Mouse (Mus musculus) heart, adult 2 months (tissue): ENCODE measurements around the gene Sult6b2. TPM values are rescaled to one million over a fixed set of nuclear protein-coding genes. Genes with fewer than 3 reads are reported as not detected.

Source experiments
- DNase-seq, 2 experiments: peaks; one replicate each; pipeline ENCODE4 v3.0.0; 2021
- H3K27ac ChIP-seq: fragments of 200-600 bp; 2 replicates; pipeline ENCODE4 v1.8.1; 2022
- H3K27me3 ChIP-seq: fragments of 200-500 bp; 2 replicates; pipeline ENCODE4 v1.6.1; 2012; ENCODE audit warnings: mild to moderate bottlenecking, low read length, inconsistent platforms, mixed read lengths; ENCODE audit not compliant: control insufficient read depth, insufficient read depth
- H3K36me3 ChIP-seq: fragments of 200-500 bp; 2 replicates; pipeline ENCODE4 v1.6.1; 2012; ENCODE audit warnings: low read length, inconsistent platforms; ENCODE audit not compliant: control insufficient read depth, insufficient read depth
- H3K4me1 ChIP-seq: fragments of 200-500 bp; 2 replicates; pipeline ENCODE4 v1.6.1; 2011; ENCODE audit warnings: low read length; ENCODE audit not compliant: control insufficient read depth, insufficient read depth
- H3K4me3 ChIP-seq: fragments of 200-600 bp; 2 replicates; pipeline ENCODE4 v1.8.1; 2022
- H3K79me2 ChIP-seq: fragments of 200-500 bp; replicated peaks from 2 replicates; pipeline ENCODE4 v1.6.1; 2012; ENCODE audit warnings: mild to moderate bottlenecking, inconsistent platforms, low read length, moderate library complexity, mixed read lengths; ENCODE audit not compliant: control insufficient read depth, insufficient read depth
- H3K9ac ChIP-seq: fragments of 200-500 bp; 2 replicates; pipeline ENCODE4 v1.6.1; 2012; ENCODE audit warnings: low read depth, mild to moderate bottlenecking, control low read depth, inconsistent platforms, low read length, mixed read lengths
- CTCF ChIP-seq: fragments of 200-600 bp; IDR thresholded peaks from 2 replicates; pipeline ENCODE4 v1.8.1; 2022; ENCODE audit warnings: antibody characterized with exemption, mild to moderate bottlenecking, moderate library complexity
- EP300 ChIP-seq: fragments of 200-500 bp; IDR thresholded peaks from 2 replicates; pipeline ENCODE4 v1.6.1; 2011; ENCODE audit warnings: low read depth, low read length, control low read depth; ENCODE audit not compliant: insufficient read depth
- POLR2A ChIP-seq: fragments of 200-500 bp; IDR thresholded peaks from 2 replicates; pipeline ENCODE4 v1.6.1; 2011; ENCODE audit warnings: mild to moderate bottlenecking, low read depth, low read length, control low read depth; ENCODE audit not compliant: insufficient read depth
- WGBS: fragments of 180-500 bp; shearing (Covaris S2); methylation state at CpG from one replicate; pipeline ENCODE4 v1.1.7; 2018; 5-methylcytosine and 5-hydroxymethylcytosine counted together
- intact Hi-C: fragments of 180-260 bp; cut with DNase I; formaldehyde crosslinking; loops from one replicate; pipeline ENCODE4 v1.15.1; 2025
- polyA plus RNA-seq: library from polyadenylated mRNA; depleted of rRNA; stranded (reverse); fragments of >200 nt; gene quantifications from 2 replicates; pipeline ENCODE4 v1.2.3, GENCODE M21; 2012
- total RNA-seq, 2 experiments: library from RNA; stranded (reverse); gene quantifications; 2 replicates each; pipeline ENCODE4 v1.2.3; 2021

Sult6b2 gene
- total and polyA plus RNA-seq, 3 experiments = 0.12 TPM; not detected in 2

DNA sequence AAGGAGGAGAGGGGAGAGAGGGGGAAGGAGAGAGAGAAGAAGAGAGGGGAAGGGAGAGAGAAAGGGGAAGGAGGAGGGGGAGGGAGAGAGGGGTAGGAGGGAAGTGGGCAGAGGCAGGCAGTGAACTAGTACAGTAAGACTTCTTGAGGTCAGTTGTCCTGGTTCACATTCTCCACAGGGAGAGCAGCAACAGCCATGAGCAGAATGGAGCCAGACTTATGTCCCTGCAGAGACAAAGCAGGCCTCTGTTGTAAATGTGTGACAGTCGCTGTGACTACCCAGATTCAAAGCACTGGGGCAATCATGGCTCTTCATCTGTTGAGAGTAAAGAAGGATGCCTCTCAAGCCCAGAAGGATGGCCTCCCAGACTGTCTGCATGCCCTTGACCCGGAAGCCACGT lies 27.4 kb upstream of the Sult6b2 start:
- 62% methylated on average over 3 of the region's 3 CpGs for WGBS
- no peak for DNase-seq
- TF ChIP-seq POLR2A (no peak), EP300 (no peak), CTCF (no peak)
- no peak overlapping the region for H3K9ac ChIP-seq
- H3K27me3 ChIP-seq = no peaks in the 10 kb centered on the region
- no peaks in the 10 kb centered on the region for H3K36me3 ChIP-seq
- no peaks in the 10 kb centered on the region for H3K79me2 ChIP-seq
- H3K4me1 ChIP-seq = no peaks in the 10 kb centered on the region
- intact Hi-C loops = no loop called here
- H3K27ac ChIP-seq = no peak overlapping the region
- H3K4me3 ChIP-seq = no peak overlapping the region

DNA sequence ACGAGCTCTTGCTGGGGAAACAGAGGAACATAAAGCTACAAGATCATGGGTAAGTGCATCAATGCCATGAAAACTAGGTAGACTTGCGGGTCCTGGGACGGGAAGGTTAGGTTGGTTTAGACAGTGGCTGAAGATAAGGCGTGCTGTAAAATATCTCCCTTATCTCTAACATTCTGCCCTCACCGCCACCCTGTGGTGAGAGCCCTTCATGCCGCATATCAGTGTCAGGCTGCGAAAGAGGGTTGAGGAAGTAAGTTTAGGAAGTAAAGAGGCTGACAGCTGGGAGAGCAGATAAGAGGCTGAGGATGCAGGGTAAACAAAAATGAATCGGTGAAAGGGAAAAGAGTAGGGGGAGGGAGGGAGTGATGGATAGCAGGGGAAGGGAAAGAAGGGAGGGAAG lies 26.9 kb upstream of the Sult6b2 start:
- 12% methylated on average over 8 of the region's 8 CpGs for WGBS
- Histone ChIP-seq H3K4me1 (no peaks in the 10 kb centered on the region), H3K36me3 (no peaks in the 10 kb centered on the region), H3K27me3 (no peaks in the 10 kb centered on the region), H3K9ac (no peak overlapping the region), H3K4me3 (no peak overlapping the region), H3K27ac (no peak overlapping the region), H3K79me2 (no peaks in the 10 kb centered on the region)
- intact Hi-C loops = no loop called here
- TF ChIP-seq CTCF = peak; percentile 31; the same call in 1 of the 2 replicates
- no peak for TF ChIP-seq EP300
- no peak for DNase-seq

DNA sequence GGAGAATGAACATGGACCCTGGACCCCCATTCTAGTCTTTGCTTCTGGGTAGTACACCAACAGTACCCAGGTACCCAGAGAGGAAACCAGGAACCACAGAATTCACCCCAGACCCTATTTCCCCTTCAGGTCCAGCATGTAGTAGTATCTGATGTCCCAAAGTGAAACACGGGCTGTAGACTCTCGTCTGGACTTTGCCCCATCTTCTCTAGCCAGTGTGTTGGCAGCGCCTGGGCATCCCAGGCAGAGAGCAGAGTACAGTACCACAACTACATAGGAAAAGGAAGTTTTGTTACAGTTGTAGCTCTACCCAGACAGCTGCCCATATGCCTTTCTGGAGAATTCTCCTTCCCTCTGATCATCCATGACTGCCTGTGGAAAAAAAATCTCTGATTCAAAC lies 25.9 kb upstream of the Sult6b2 start:
- Histone ChIP-seq H3K79me2 (no peaks in the 10 kb centered on the region), H3K4me1 (no peaks in the 10 kb centered on the region), H3K27me3 (no peaks in the 10 kb centered on the region), H3K36me3 (no peaks in the 10 kb centered on the region), H3K9ac (no peak overlapping the region), H3K27ac (no peak overlapping the region), H3K4me3 (no peak overlapping the region)
- DNase-seq = no peak
- WGBS = 94% methylated on average over 3 of the region's 3 CpGs
- TF ChIP-seq CTCF (no peak), EP300 (no peak)
- intact Hi-C loops = no loop called here

DNA sequence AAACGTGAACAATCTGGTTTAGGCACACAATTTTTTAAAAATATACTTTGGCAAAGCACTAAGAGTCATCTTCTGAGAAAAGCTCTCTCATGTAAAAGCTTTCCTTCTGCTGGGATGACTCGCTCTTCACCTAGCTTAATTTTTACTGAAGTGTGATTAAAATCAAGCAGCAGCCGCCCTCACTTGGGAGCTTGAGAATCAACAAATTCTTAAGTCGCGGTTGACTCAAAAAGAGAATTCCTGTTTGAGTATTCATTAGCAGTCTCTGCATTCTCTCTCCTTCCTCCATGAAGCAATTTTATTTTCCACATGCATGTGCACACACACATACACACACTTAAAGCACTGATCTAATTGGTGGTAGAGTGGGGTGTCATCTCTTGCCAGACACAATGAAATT lies 21.1 kb upstream of the Sult6b2 start:
- Histone ChIP-seq H3K4me1 (no peaks in the 10 kb centered on the region), H3K27ac (no peak overlapping the region), H3K4me3 (no peak overlapping the region), H3K36me3 (no peaks in the 10 kb centered on the region), H3K79me2 (no peaks in the 10 kb centered on the region), H3K27me3 (no peaks in the 10 kb centered on the region), H3K9ac (no peak overlapping the region)
- WGBS = 88% methylated on average over 5 of the region's 5 CpGs
- TF ChIP-seq POLR2A = no peak
- no peak for TF ChIP-seq CTCF
- TF ChIP-seq EP300 = no peak
- intact Hi-C loops = no loop called here
- DNase-seq = no peak

DNA sequence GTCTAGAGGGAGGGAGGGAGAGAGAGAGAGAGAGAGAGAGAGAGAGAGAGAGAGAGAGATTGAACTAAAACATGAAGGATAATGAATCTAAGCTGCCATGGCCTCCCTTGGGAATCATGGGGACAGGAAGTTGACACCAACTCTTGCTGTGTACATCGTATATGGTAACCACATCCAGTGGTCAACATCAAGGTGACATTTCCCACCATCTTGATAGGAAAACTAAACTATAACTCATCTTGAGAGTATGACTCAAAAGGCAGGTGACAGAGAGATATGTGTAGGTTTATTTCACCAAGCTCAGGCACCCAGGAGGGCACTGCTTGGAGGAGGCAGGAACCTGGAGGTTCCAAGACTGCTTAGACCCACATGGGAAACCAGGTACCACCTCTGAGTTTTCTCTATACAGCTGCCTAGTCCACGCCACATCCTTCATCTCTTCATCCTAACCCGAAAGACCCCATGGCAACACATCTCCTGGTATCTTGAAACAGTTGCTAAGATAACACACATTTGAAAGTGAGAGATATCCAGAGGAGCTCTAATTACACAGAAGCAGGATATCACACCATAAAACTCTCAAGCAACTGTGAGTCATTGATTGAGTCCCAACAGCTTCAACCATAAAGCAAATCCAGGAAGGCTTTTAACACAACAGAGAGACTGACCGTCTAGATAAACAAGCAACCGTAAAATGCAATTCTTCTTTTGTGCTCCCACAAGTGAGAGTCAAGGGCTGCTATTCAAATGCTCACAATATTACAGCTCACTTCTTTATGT lies 18.9 kb upstream of the Sult6b2 start:
- Histone ChIP-seq H3K4me1 (no peaks in the 10 kb centered on the region), H3K79me2 (no peaks in the 10 kb centered on the region), H3K27ac (no peak overlapping the region), H3K4me3 (no peak overlapping the region), H3K27me3 (no peaks in the 10 kb centered on the region), H3K9ac (no peak overlapping the region), H3K36me3 (no peaks in the 10 kb centered on the region)
- intact Hi-C loops = no loop called here
- WGBS = 67% methylated on average over 5 of the region's 5 CpGs
- DNase-seq = no peak
- no peak for TF ChIP-seq EP300
- no peak for TF ChIP-seq POLR2A
- no peak for TF ChIP-seq CTCF

DNA sequence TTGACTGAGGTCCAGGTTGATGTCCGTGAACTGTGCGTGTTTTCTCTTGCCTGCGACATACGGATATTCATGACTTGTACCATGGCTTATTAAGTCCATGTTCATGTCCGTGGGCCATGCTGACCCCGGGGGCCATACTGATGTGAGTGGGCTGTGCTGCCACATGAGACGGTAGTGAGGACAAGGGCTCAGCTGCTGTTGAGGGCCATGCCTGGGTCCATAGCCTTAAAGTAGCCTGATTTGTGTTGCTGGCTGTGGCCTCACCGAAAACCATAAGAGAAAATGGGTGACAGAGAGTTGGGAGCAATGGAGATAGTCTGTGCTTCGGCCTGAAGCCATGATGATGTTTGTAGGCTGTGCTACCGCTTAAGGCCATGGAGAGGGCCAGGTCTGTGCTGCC lies 14.0 kb upstream of the Sult6b2 start:
- Histone ChIP-seq H3K27ac (no peak overlapping the region), H3K79me2 (no peaks in the 10 kb centered on the region), H3K36me3 (no peaks in the 10 kb centered on the region), H3K4me1 (no peaks in the 10 kb centered on the region; the same call in 1 of the 2 replicates), H3K9ac (no peak overlapping the region), H3K4me3 (no peak overlapping the region), H3K27me3 (no peaks in the 10 kb centered on the region)
- intact Hi-C loops = loop anchor here (10.0 kb wide), 3 partner anchors 146 to 1124 kb away; partner anchors contain the start of gene St8sia1
- DNase-seq = no peak
- 93% methylated on average over 10 of the region's 10 CpGs for whole genome bisulfite sequencing
- no peak for TF ChIP-seq CTCF
- no peak for TF ChIP-seq POLR2A
- TF ChIP-seq EP300 = no peak
